ENCODE assay signal across 9 mouse cellular contexts in the genomic region with DNA sequence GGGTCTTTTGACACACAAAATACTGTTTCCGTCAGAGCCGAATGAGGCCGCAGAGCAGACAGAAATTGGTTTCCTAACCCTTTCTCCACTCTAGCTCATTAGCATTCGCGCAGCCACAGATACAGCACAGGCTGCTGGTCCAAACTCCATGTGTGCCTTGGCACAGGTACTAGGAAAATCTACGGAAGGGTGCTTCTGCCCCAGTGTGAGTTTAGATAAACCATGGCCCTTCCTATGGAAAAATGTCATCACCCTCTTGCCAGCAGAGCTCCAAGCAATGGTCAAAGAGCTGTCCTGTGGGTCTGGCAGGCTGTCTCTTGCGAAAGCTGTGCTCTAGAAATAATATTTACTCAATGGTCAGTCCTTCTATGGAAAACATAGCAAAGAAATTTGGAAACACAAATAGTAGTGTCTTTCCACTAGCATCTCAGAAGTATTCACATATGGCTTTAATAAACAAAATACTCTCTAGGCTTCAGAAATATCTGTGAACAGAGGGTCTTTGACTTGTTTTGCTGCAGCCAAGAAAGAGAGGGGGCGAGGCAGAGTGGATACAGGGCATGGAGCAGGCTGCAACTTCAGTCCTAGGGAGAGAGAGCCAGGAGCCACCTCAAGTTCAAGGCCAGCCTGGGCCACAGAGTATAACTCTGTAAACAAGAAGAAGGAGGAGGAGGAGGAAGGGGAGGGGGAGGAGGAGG. TPM values are rescaled to one million over a fixed set of nuclear protein-coding genes. Genes with fewer than 3 reads are reported as not detected.
DNase-seq lines count a peak whose midpoint lies in the region; ATAC-seq and TF ChIP-seq lines count a peak whose summit lies in the region.
"Had no signal": no experiment of that assay in that cellular context is flagged by ENCODE, and none has a peak within 500 bp of the region (broad histone marks: within the 10 kb centered on the region; RNA-seq: fewer than 3 reads in every experiment).

No protein-coding gene starts in this region.

- H3K9me3 ChIP-seq in embryonic facial prominence, embryonic 12.5 days = no peaks in the 10 kb centered on the region
- H3K9me3 ChIP-seq in intestine, embryonic 15.5 days = no peaks in the 10 kb centered on the region
- H3K9me3 ChIP-seq in liver, embryonic 15.5 days (replicated peaks) = no peaks in the 10 kb centered on the region
- H3K9me3 ChIP-seq in midbrain, embryonic 15.5 days = no peaks in the 10 kb centered on the region

- no peak overlapping the region for H3K4me3 ChIP-seq in layer of hippocampus, adult 2 months
- H3K4me3 ChIP-seq in embryonic facial prominence, embryonic 12.5 days = no peak overlapping the region
- H3K4me3 ChIP-seq in intestine, embryonic 15.5 days (replicated peaks) = no peak overlapping the region
- no peak overlapping the region for H3K4me3 ChIP-seq in liver, embryonic 15.5 days (replicated peaks)
- H3K4me3 ChIP-seq in midbrain, embryonic 15.5 days = no peak overlapping the region

- ATAC-seq in embryonic facial prominence, embryonic 12.5 days (ENCODE audit: insufficient number of reproducible peaks, insufficient read depth, low FRiP score, low TSS enrichment) = no peak
- peak; percentile 44; the same call in 1 of the 2 replicates for ATAC-seq in intestine, embryonic 15.5 days
- ATAC-seq in liver, embryonic 15.5 days (ENCODE audit: insufficient read depth) = peak; percentile 61
- no peak for ATAC-seq in midbrain, embryonic 15.5 days (replicated peaks)
- ATAC-seq: forebrain, embryonic 16.5 days had no signal

- no peaks in the 10 kb centered on the region for H3K36me3 ChIP-seq in embryonic facial prominence, embryonic 12.5 days
- no peaks in the 10 kb centered on the region for H3K36me3 ChIP-seq in intestine, embryonic 15.5 days
- no peaks in the 10 kb centered on the region for H3K36me3 ChIP-seq in liver, embryonic 15.5 days (replicated peaks)
- no peaks in the 10 kb centered on the region for H3K36me3 ChIP-seq in midbrain, embryonic 15.5 days (replicated peaks)

- H3K27me3 ChIP-seq in embryonic facial prominence, embryonic 12.5 days = no peaks in the 10 kb centered on the region
- H3K27me3 ChIP-seq in intestine, embryonic 15.5 days (replicated peaks) = no peaks in the 10 kb centered on the region
- no peaks in the 10 kb centered on the region for H3K27me3 ChIP-seq in liver, embryonic 15.5 days
- H3K27me3 ChIP-seq in midbrain, embryonic 15.5 days (replicated peaks) = no peaks in the 10 kb centered on the region

- 59% methylated on average over 8 of the region's 8 CpGs for WGBS in embryonic facial prominence, embryonic 12.5 days
- WGBS in intestine, embryonic 15.5 days = 53% methylated on average over 8 of the region's 8 CpGs
- WGBS in liver, embryonic 15.5 days (ENCODE audit: insufficient replicate concordance) = 51% methylated on average over 8 of the region's 8 CpGs
- 74% methylated on average over 8 of the region's 8 CpGs for WGBS in midbrain, embryonic 15.5 days

- TF ChIP-seq CTCF in layer of hippocampus, adult 2 months (conservative IDR thresholded peaks at IDR 0.05) = no peak

- H3K9ac ChIP-seq in embryonic facial prominence, embryonic 12.5 days = no peak overlapping the region
- H3K9ac ChIP-seq in intestine, embryonic 15.5 days = no peak overlapping the region
- no peak overlapping the region for H3K9ac ChIP-seq in liver, embryonic 15.5 days
- no peak overlapping the region for H3K9ac ChIP-seq in midbrain, embryonic 15.5 days

- H3K27ac ChIP-seq in layer of hippocampus, adult 2 months = peak overlapping the region; percentile 89
- peak overlapping the region; percentile 57; the same call in 1 of the 2 replicates for H3K27ac ChIP-seq in embryonic facial prominence, embryonic 12.5 days
- H3K27ac ChIP-seq in intestine, embryonic 15.5 days = peak overlapping the region; percentile 77
- peak overlapping the region; percentile 78 for H3K27ac ChIP-seq in liver, embryonic 15.5 days (replicated peaks)
- H3K27ac ChIP-seq in midbrain, embryonic 15.5 days = no peak overlapping the region

- H3K4me1 ChIP-seq in embryonic facial prominence, embryonic 12.5 days = peaks cover 6% of the 10 kb centered on the region; the same call in 1 of the 2 replicates
- H3K4me1 ChIP-seq in intestine, embryonic 15.5 days (replicated peaks) = peaks cover 25% of the 10 kb centered on the region
- peaks cover 18% of the 10 kb centered on the region for H3K4me1 ChIP-seq in liver, embryonic 15.5 days (replicated peaks)
- H3K4me1 ChIP-seq in midbrain, embryonic 15.5 days = no peaks in the 10 kb centered on the region

- DNase-seq in layer of hippocampus, adult 2 months (ENCODE audit: low spot score in 2 of 2) = no peak
- DNase-seq in layer of hippocampus, adult 18-20 months (ENCODE audit: low spot score in 2 of 2) = no peak
- no peak for DNase-seq in thymus, postnatal 4 days
- DNase-seq in right cerebral cortex, postnatal 25 days = no peak

- no peak overlapping the region for H3K4me2 ChIP-seq in embryonic facial prominence, embryonic 12.5 days (replicated peaks)
- no peak overlapping the region for H3K4me2 ChIP-seq in intestine, embryonic 15.5 days (replicated peaks)
- no peak overlapping the region for H3K4me2 ChIP-seq in liver, embryonic 15.5 days
- H3K4me2 ChIP-seq in midbrain, embryonic 15.5 days = no peak overlapping the region

RNA-seq across cellular contexts. Expression of a gene that starts 2.4 kb away (rescaled TPM):
- 10 to 100 TPM; 29.9 to 33.9 TPM for total RNA-seq in layer of hippocampus, adult 2 months (2021)
- 10 to 100 TPM; 26.0 to 31.4 TPM for total RNA-seq in layer of hippocampus, adult 18-20 months (2021)
- polyA plus RNA-seq in embryonic facial prominence, embryonic 12.5 days (2016; fragmentation: Nextera tagmentation; extraction: Ambion mirVana) = 0.14 and 0.27 TPM in 2 replicates
- polyA plus RNA-seq in intestine, embryonic 15.5 days (2015; fragmentation: Nextera tagmentation; extraction: Ambion mirVana) = 4.1 and 5.8 TPM in 2 replicates
- 183 and 228 TPM in 2 replicates for polyA plus RNA-seq in liver, embryonic 15.5 days (2015; fragmentation: Nextera tagmentation; extraction: Ambion mirVana)
- 0.62 and 0.96 TPM in 2 replicates for polyA plus RNA-seq in midbrain, embryonic 15.5 days (2015; fragmentation: Nextera tagmentation; extraction: Ambion mirVana)

RNA-seq across cellular contexts. Expression of a gene that starts 4.0 kb away (rescaled TPM):
- under 1 TPM; 0.34 to 0.79 TPM for total RNA-seq in layer of hippocampus, adult 2 months (2021)
- under 1 TPM; 0.18 to 0.27 TPM for total RNA-seq in layer of hippocampus, adult 18-20 months (2021)
- not detected in 2 replicates for polyA plus RNA-seq in embryonic facial prominence, embryonic 12.5 days (2016; fragmentation: Nextera tagmentation; extraction: Ambion mirVana)
- 1.6 and 1.7 TPM in 2 replicates for polyA plus RNA-seq in intestine, embryonic 15.5 days (2015; fragmentation: Nextera tagmentation; extraction: Ambion mirVana)
- 0.03 TPM in 1 of 2 replicates, not detected in the other for polyA plus RNA-seq in liver, embryonic 15.5 days (2015; fragmentation: Nextera tagmentation; extraction: Ambion mirVana)
- 0.14 TPM in 1 of 2 replicates, not detected in the other for polyA plus RNA-seq in midbrain, embryonic 15.5 days (2015; fragmentation: Nextera tagmentation; extraction: Ambion mirVana)

RNA-seq across cellular contexts. Expression of a gene that starts 51.3 kb away (rescaled TPM):
- total RNA-seq in layer of hippocampus, adult 2 months (2021) = 10 to 100 TPM; 45.3 to 49.0 TPM
- 10 to 100 TPM; 40.6 to 43.8 TPM for total RNA-seq in layer of hippocampus, adult 18-20 months (2021)
- 44.6 and 46.8 TPM in 2 replicates for polyA plus RNA-seq in embryonic facial prominence, embryonic 12.5 days (2016; fragmentation: Nextera tagmentation; extraction: Ambion mirVana)
- polyA plus RNA-seq in intestine, embryonic 15.5 days (2015; fragmentation: Nextera tagmentation; extraction: Ambion mirVana) = 31.2 and 34.4 TPM in 2 replicates
- 16.2 and 16.5 TPM in 2 replicates for polyA plus RNA-seq in liver, embryonic 15.5 days (2015; fragmentation: Nextera tagmentation; extraction: Ambion mirVana)
- 35.4 and 38.1 TPM in 2 replicates for polyA plus RNA-seq in midbrain, embryonic 15.5 days (2015; fragmentation: Nextera tagmentation; extraction: Ambion mirVana)

Comparison
In these comparisons a context has a peak if more than half of its experiments do, and no peak if none do; other contexts are left out.
1. ATAC-seq: peak in intestine, embryonic 15.5 days (single experiment) and liver, embryonic 15.5 days (single experiment); none in embryonic facial prominence, embryonic 12.5 days (single experiment) and midbrain, embryonic 15.5 days (single experiment).
2. RNA of a gene that starts 2.4 kb away (polyA plus RNA-seq): 183 to 228 TPM in liver, embryonic 15.5 days; 4.1 to 5.8 TPM in intestine, embryonic 15.5 days, 0.62 to 0.96 TPM in midbrain, embryonic 15.5 days and 0.14 to 0.27 TPM in embryonic facial prominence, embryonic 12.5 days; every median in the first group is over 10 times any median in the second.